Mouse (Mus musculus) CH12.LX (cell line): ENCODE results near the gene Sfta2. TPM values are rescaled to one million over a fixed set of nuclear protein-coding genes. Genes with fewer than 3 reads are reported as not detected.
A peak's percentile ranks its signal among the peaks of the same experiment; 100 is the strongest.

Experiments
- DNase-seq: peaks from one replicate; pipeline ENCODE4 v3.0.0-alpha.2; 2013; ENCODE audit errors: extremely low read depth
- H3K27ac ChIP-seq: 2 replicates; pipeline ENCODE4 v1.5.1; 2012; ENCODE audit warnings: low read depth, mild to moderate bottlenecking, control low read depth, moderate library complexity; ENCODE audit not compliant: insufficient read depth
- H3K27me3 ChIP-seq: replicated peaks from 2 replicates; pipeline ENCODE3; 2012; ENCODE audit warnings: inconsistent platforms
- H3K36me3 ChIP-seq, 2 experiments: replicated peaks in 1 of 2; 2 replicates each; pipeline versions ENCODE3 to v1.6.1; 2012; ENCODE audit warnings: inconsistent platforms in 1 of 2, low read length in 1 of 2, mild to moderate bottlenecking in 1 of 2, mixed read lengths in 1 of 2, moderate library complexity in 1 of 2; ENCODE audit not compliant: control insufficient read depth in 1 of 2, insufficient read depth in 1 of 2
- H3K4me1 ChIP-seq, 2 experiments: 2 replicates each; pipeline ENCODE4 v1.6.1; 2012; ENCODE audit warnings: inconsistent platforms in 1 of 2, moderate library complexity in 1 of 2; ENCODE audit not compliant: insufficient read depth in 2 of 2, control insufficient read depth in 1 of 2
- H3K4me2 ChIP-seq: 2 replicates; pipeline ENCODE4 v1.6.1; 2012; ENCODE audit warnings: low read depth, mild to moderate bottlenecking, control low read depth; ENCODE audit not compliant: poor library complexity, insufficient read depth, severe bottlenecking
- H3K4me3 ChIP-seq, 3 experiments: fragments of 150-350 bp in 1 of 3; sonication (generic) in 1 of 3; replicated peaks in 1 of 3; 2 replicates each; pipeline versions ENCODE3 to v1.5.1; 2011 to 2012; ENCODE audit warnings: low read depth in 2 of 3, low read length in 2 of 3, mild to moderate bottlenecking in 2 of 3, moderate library complexity in 2 of 3, control low read depth in 1 of 3, improper control_type of control experiment in 1 of 3, inconsistent platforms in 1 of 3, mixed read lengths in 1 of 3; ENCODE audit not compliant: poor library complexity in 1 of 3
- H3K79me2 ChIP-seq: replicated peaks from 2 replicates; pipeline ENCODE4 v1.6.1; 2012; ENCODE audit warnings: mild to moderate bottlenecking, moderate library complexity; ENCODE audit not compliant: control insufficient read depth, poor library complexity, insufficient read depth, severe bottlenecking; ENCODE audit errors: extremely low read depth
- H3K9ac ChIP-seq: 2 replicates; pipeline ENCODE4 v1.6.1; 2012; ENCODE audit warnings: low read depth, mild to moderate bottlenecking, control low read depth, moderate library complexity; ENCODE audit not compliant: insufficient read depth
- H3K9me3 ChIP-seq: replicated peaks from 2 replicates; pipeline ENCODE3; 2012; ENCODE audit warnings: low read length, inconsistent platforms, mixed read lengths
- CHD2 ChIP-seq: IDR thresholded peaks from 2 replicates; pipeline ENCODE4 v1.6.1; 2011; ENCODE audit warnings: low read length, improper control_type of control experiment
- CTCF ChIP-seq, 2 experiments: IDR thresholded peaks in 1 of 2; conservative IDR thresholded peaks in 1 of 2; 2 replicates each; pipeline ENCODE4 v1.5.1; 2011 to 2012; ENCODE audit warnings: low read depth in 2 of 2, low read length in 2 of 2, improper control_type of control experiment in 1 of 2, inconsistent platforms in 1 of 2, mild to moderate bottlenecking in 1 of 2, moderate library complexity in 1 of 2
- ETS1 ChIP-seq: conservative IDR thresholded peaks from 2 replicates; pipeline ENCODE4 v1.6.1; 2012; ENCODE audit warnings: low read depth, mild to moderate bottlenecking, inconsistent platforms, low read length, improper control_type of control experiment, moderate library complexity
- KAT2A ChIP-seq: IDR thresholded peaks from 2 replicates; pipeline ENCODE4 v1.6.1; 2012; ENCODE audit warnings: low read length, improper control_type of control experiment, inconsistent platforms; ENCODE audit not compliant: insufficient replicate concordance
- MAZ ChIP-seq: IDR thresholded peaks from 2 replicates; pipeline ENCODE4 v1.6.1; 2012; ENCODE audit warnings: low read depth, mild to moderate bottlenecking, inconsistent platforms, low read length, improper control_type of control experiment, moderate library complexity
- MEF2A ChIP-seq: IDR thresholded peaks from 2 replicates; pipeline ENCODE4 v1.6.1; 2014; ENCODE audit warnings: low read depth, mild to moderate bottlenecking, inconsistent platforms, low read length, improper control_type of control experiment, borderline replicate concordance
- MXI1 ChIP-seq: IDR thresholded peaks from 2 replicates; pipeline ENCODE4 v1.6.1; 2011; ENCODE audit warnings: mild to moderate bottlenecking, low read depth, low read length, improper control_type of control experiment
- NELFE ChIP-seq: IDR thresholded peaks from 2 replicates; pipeline ENCODE4 v1.6.1; 2011; ENCODE audit warnings: low read depth, low read length, improper control_type of control experiment
- NRF1 ChIP-seq: IDR thresholded peaks from 2 replicates; pipeline ENCODE4 v1.6.1; 2014; ENCODE audit warnings: low read depth, mild to moderate bottlenecking, inconsistent platforms, low read length, improper control_type of control experiment, moderate library complexity
- RCOR1 ChIP-seq: conservative IDR thresholded peaks from 2 replicates; pipeline ENCODE4 v1.6.1; 2012; ENCODE audit warnings: low read depth, mild to moderate bottlenecking, inconsistent platforms, low read length, improper control_type of control experiment
- SIN3A ChIP-seq: IDR thresholded peaks from 2 replicates; pipeline ENCODE4 v1.6.1; 2012; ENCODE audit warnings: low read length, improper control_type of control experiment, inconsistent platforms
- TCF12 ChIP-seq: IDR thresholded peaks from 2 replicates; pipeline ENCODE4 v1.6.1; 2014; ENCODE audit warnings: low read depth, mild to moderate bottlenecking, inconsistent platforms, low read length, improper control_type of control experiment
- USF1 ChIP-seq: IDR thresholded peaks from 2 replicates; pipeline ENCODE4 v1.6.1; 2014; ENCODE audit warnings: low read depth, mild to moderate bottlenecking, inconsistent platforms, low read length, improper control_type of control experiment
- USF2 ChIP-seq: conservative IDR thresholded peaks from 2 replicates; pipeline ENCODE4 v1.6.1; 2011; ENCODE audit warnings: low read depth, low read length, improper control_type of control experiment
- ZKSCAN1 ChIP-seq: IDR thresholded peaks from 2 replicates; pipeline ENCODE4 v1.6.1; 2012; ENCODE audit warnings: low read depth, inconsistent platforms, low read length, improper control_type of control experiment, borderline replicate concordance
- ZMIZ1 ChIP-seq: IDR thresholded peaks from 2 replicates; pipeline ENCODE4 v1.6.1; 2012; ENCODE audit warnings: low read depth, mild to moderate bottlenecking, inconsistent platforms, low read length, improper control_type of control experiment
- dilution Hi-C: fragments of 300-500 bp; cut with MboI; formaldehyde crosslinking; loops from 2 replicates; pipeline ENCODE4 v1.14.3; 2020; ENCODE audit warnings: low sequenced_read_pairs; ENCODE audit not compliant: extremely low pct_unique_long_range_greater_than_20kb, extremely low pct_ligation_motif_present
- in situ Hi-C: fragments of 300-500 bp; cut with MboI; formaldehyde crosslinking; loops from 3 replicates; pipeline ENCODE4 v1.14.3; 2019; ENCODE audit warnings: low sequenced_read_pairs, low pct_ligation_motif_present, low pct_unique_long_range_greater_than_20kb, mixed read lengths
- polyA plus RNA-seq: library from polyadenylated mRNA; unstranded; fragments of >175 nt; gene quantifications from 2 replicates; pipeline ENCODE4 v1.2.1, GENCODE M21; 2012; ENCODE audit warnings: low read depth; ENCODE audit not compliant: insufficient read length
- total RNA-seq, 2 experiments: library from RNA; depleted of rRNA; stranded (reverse); fragments of 300-350 nt in 1 of 2; fragments of >200 nt in 1 of 2; gene quantifications; 2 replicates each; pipeline ENCODE4 v1.2.3; 2012 to 2014

Sfta2 gene
- total and polyA plus RNA-seq, 3 experiments, result not detected

DNA sequence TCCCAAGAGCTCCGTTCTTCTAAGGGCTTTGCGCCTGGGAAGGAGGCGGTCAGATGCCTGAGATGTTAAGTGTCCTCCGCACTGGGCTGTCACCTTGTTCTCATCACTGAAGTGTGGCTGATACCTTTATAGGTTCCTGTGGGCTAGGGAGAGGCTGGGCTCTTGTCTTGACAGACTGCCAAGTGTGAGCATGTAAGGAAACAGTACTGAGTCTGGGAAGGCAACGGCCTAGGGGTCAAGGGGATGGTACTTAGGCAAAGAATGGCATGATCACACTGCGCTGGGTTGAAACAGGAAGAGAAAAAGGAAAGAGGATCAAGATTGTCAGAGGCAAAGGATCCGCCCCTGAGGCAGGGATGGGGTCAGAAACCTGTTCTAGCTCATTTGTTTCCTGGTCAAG is 25.2 kb downstream of the Sfta2 start, which contains the start of gene Gm9573:
TSS of gene Gm9573 (minus strand) at position 101 of the 400 bp plus-strand sequence.
- H3K4me3 ChIP-seq, result no peak within 1 kb of the TSS
- H3K4me2 ChIP-seq, result no peak within 1 kb of the TSS; the same call in 1 of the 2 replicates
- H3K9ac ChIP-seq, result no peak within 1 kb of the TSS
- H3K27ac ChIP-seq, result no peak within 1 kb of the TSS
- no peak for TF ChIP-seq SIN3A
- no peak for TF ChIP-seq ZMIZ1
- no peak for TF ChIP-seq CHD2
- no peak for TF ChIP-seq USF2
- no peak for TF ChIP-seq ETS1
- no peak for TF ChIP-seq ZKSCAN1
- no peak for TF ChIP-seq CTCF (conservative IDR thresholded peaks at IDR 0.05 in 1 of 2, IDR thresholded peaks at IDR 0.05 in 1 of 2; ENCODE audit: low read depth in 2 of 2, low read length in 2 of 2)
- no peak for TF ChIP-seq KAT2A
- TF ChIP-seq MAZ, result no peak
- no peak for TF ChIP-seq MEF2A
- no peak for TF ChIP-seq TCF12
- TF ChIP-seq MXI1, result no peak
- no peak for TF ChIP-seq NRF1
- no peak for TF ChIP-seq RCOR1
- no peak for TF ChIP-seq NELFE
- TF ChIP-seq USF1, result no peak
- H3K36me3 ChIP-seq, result no peaks in the 10 kb centered on the region
- no peaks in the 10 kb centered on the region for H3K9me3 ChIP-seq
- no peaks in the 10 kb centered on the region for H3K4me1 ChIP-seq
- peaks cover 17% of the 10 kb centered on the region for H3K27me3 ChIP-seq
- no peak for DNase-seq
- H3K79me2 ChIP-seq, result no peaks in the 10 kb centered on the region
- dilution Hi-C loops (no loop called here), in situ Hi-C loops (no loop called here)

DNA sequence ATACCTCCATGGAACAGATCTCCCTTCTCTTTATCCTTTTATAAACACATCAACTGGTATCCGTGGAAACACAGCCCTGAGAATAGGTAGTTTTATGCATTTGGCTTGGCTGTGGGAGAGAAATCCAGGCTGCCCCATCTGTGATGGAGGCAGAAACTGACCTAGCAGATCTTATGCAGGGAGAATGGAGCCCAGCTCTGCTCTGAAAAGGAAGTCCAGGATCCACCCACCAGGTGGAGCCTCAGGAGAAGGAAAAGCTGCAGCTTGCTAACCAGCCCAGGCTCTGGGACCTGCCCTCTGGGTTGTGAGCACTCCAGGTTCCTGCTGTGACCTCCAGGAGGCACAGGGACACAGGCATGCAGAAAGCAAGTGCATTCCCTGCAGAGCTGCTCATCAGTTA is 32.6 kb downstream of the Sfta2 start:
- dilution Hi-C loops, result no loop called here
- Histone ChIP-seq H3K9ac (no peak overlapping the region), H3K27me3 (peaks cover 35% of the 10 kb centered on the region), H3K4me2 (no peak overlapping the region)
- no peak for DNase-seq
- in situ Hi-C loops, result no loop called here
- TF ChIP-seq ZMIZ1 (no peak), CTCF (conservative IDR thresholded peaks at IDR 0.05 in 1 of 2, IDR thresholded peaks at IDR 0.05 in 1 of 2; ENCODE audit: low read depth in 2 of 2, low read length in 2 of 2) (0 out of 4 replicates have a peak, but pooled peaks of 1 of the 2 experiments have one; percentile 6)
- TF ChIP-seq, all 38 proteins: peak for 1
- Histone ChIP-seq H3K36me3 (no peaks in the 10 kb centered on the region), H3K4me3 (no peak overlapping the region), H3K9me3 (no peaks in the 10 kb centered on the region), H3K79me2 (no peaks in the 10 kb centered on the region), H3K4me1 (peaks cover 7 to 10% of the 10 kb centered on the region in 2 experiments), H3K27ac (no peak overlapping the region)
